Comparison of ENCODE assay signal across 8 mouse cellular contexts in genomic region chr11:102248630-102249230, GRCm38 (mm10). TPM values are rescaled to one million over a fixed set of nuclear protein-coding genes. Genes with fewer than 3 reads are reported as not detected.
DNase-seq lines count a peak whose midpoint lies in the region; ATAC-seq and TF ChIP-seq lines count a peak whose summit lies in the region.

Gene BC030867, plus strand, starts transcription at chr11:102248882.

- peak within 1 kb of the TSS; percentile 98 for H3K4me2 ChIP-seq in embryonic facial prominence, embryonic 15.5 days (replicated peaks)
- H3K4me2 ChIP-seq in limb, embryonic 14.5 days (replicated peaks; ENCODE audit: low read depth, low read length, severe bottlenecking): peak within 1 kb of the TSS; percentile 96
- peak within 1 kb of the TSS; percentile 98 for H3K4me2 ChIP-seq in midbrain, embryonic 16.5 days (ENCODE audit: low read length)

- ATAC-seq in embryonic facial prominence, embryonic 15.5 days (ENCODE audit: insufficient number of reproducible peaks, low FRiP score, low TSS enrichment, low read depth): 0 out of 2 replicates have a peak, but pooled peaks have one; percentile 29
- peak; percentile 67 for ATAC-seq in limb, embryonic 14.5 days (ENCODE audit: low FRiP score, low read depth)
- ATAC-seq in midbrain, embryonic 16.5 days: peak; percentile 57

- H3K27me3 ChIP-seq in embryonic facial prominence, embryonic 15.5 days: no peaks in the 10 kb centered on the region
- no peaks in the 10 kb centered on the region for H3K27me3 ChIP-seq in limb, embryonic 14.5 days (ENCODE audit: control insufficient read depth, insufficient read depth, low read length)
- H3K27me3 ChIP-seq in midbrain, embryonic 16.5 days (ENCODE audit: control insufficient read depth, insufficient read depth, low read depth, low read length): no peaks in the 10 kb centered on the region
- H3K27me3 ChIP-seq in spleen, adult 2 months (ENCODE audit: control insufficient read depth, insufficient read depth, low read length): no peaks in the 10 kb centered on the region

- H3K9ac ChIP-seq in embryonic facial prominence, embryonic 15.5 days: peak within 1 kb of the TSS; percentile 63
- H3K9ac ChIP-seq in limb, embryonic 14.5 days (ENCODE audit: low read depth, low read length, severe bottlenecking): peak within 1 kb of the TSS; percentile 64
- 0 out of 2 replicates have a peak within 1 kb of the TSS, but pooled peaks have one; percentile 5 for H3K9ac ChIP-seq in midbrain, embryonic 16.5 days (ENCODE audit: low read depth, low read length)

- DNase-seq in B cell, adult 2 months: peak; percentile 94 to 96
- DNase-seq in heart, adult 9 months (ENCODE audit: low spot score in 2 of 2): peak; percentile 73 to 91
- peak; percentile 94 for DNase-seq in kidney, adult 9 months
- peak; percentile 98 for DNase-seq in limb, embryonic 14.5 days (ENCODE audit: low spot score)
- peak; percentile 83 to 89 for DNase-seq in spleen, adult 2 months (ENCODE audit: low read depth in 1 of 2, low spot score in 2 of 2)

- peak within 1 kb of the TSS; percentile 64 for H3K4me3 ChIP-seq in bone marrow macrophage, adult 2 months (ENCODE audit: insufficient read depth, low read length)
- peak within 1 kb of the TSS; percentile 71 for H3K4me3 ChIP-seq in embryonic facial prominence, embryonic 15.5 days (replicated peaks)
- H3K4me3 ChIP-seq in limb, embryonic 14.5 days (replicated peaks; ENCODE audit: low read length): peak within 1 kb of the TSS; percentile 70
- peak within 1 kb of the TSS; percentile 48 for H3K4me3 ChIP-seq in midbrain, embryonic 16.5 days (ENCODE audit: low read depth, low read length)
- peak within 1 kb of the TSS; percentile 60; the same call in 1 of the 2 replicates for H3K4me3 ChIP-seq in spleen, adult 2 months (ENCODE audit: extremely low read depth, insufficient read depth, insufficient read length)

- no peaks in the 10 kb centered on the region for H3K9me3 ChIP-seq in embryonic facial prominence, embryonic 15.5 days (replicated peaks)
- no peaks in the 10 kb centered on the region for H3K9me3 ChIP-seq in limb, embryonic 14.5 days (ENCODE audit: control insufficient read depth, low read length)
- no peaks in the 10 kb centered on the region for H3K9me3 ChIP-seq in midbrain, embryonic 16.5 days (replicated peaks; ENCODE audit: control insufficient read depth, low read length, poor library complexity, severe bottlenecking)

- TF ChIP-seq CTCF in bone marrow macrophage, adult 2 months (IDR thresholded peaks at IDR 0.05; ENCODE audit: low read depth, low read length): peak; percentile 50; the same call in 1 of the 2 replicates
- TF ChIP-seq CTCF in spleen, adult 2 months (IDR thresholded peaks at IDR 0.05; ENCODE audit: extremely low read depth, insufficient read depth, insufficient read length, insufficient replicate concordance): peak; percentile 90

- TF ChIP-seq POLR2A in bone marrow macrophage, adult 2 months (IDR thresholded peaks at IDR 0.05; ENCODE audit: borderline replicate concordance, low read depth, low read length): no peak
- TF ChIP-seq POLR2A in limb, embryonic 14.5 days (IDR thresholded peaks at IDR 0.05; ENCODE audit: borderline replicate concordance, extremely low read depth, insufficient read depth, insufficient read length): peak; percentile 22; the same call in 1 of the 2 replicates
- no peak for TF ChIP-seq POLR2A in spleen, adult 2 months (IDR thresholded peaks at IDR 0.05; ENCODE audit: low read depth, low read length)

- 0% methylated on average over 41 of the region's 41 CpGs for WGBS in embryonic facial prominence, embryonic 15.5 days
- 0% methylated on average over 38 of the region's 41 CpGs for WGBS in limb, embryonic 14.5 days
- under 1% methylated on average over 41 of the region's 41 CpGs for WGBS in midbrain, embryonic 16.5 days
- WGBS in spleen, adult 2 months: 0% methylated on average over 41 of the region's 41 CpGs

- H3K36me3 ChIP-seq in embryonic facial prominence, embryonic 15.5 days: no peaks in the 10 kb centered on the region
- H3K36me3 ChIP-seq in limb, embryonic 14.5 days (ENCODE audit: control insufficient read depth, insufficient read depth, low read length): peaks cover 10% of the 10 kb centered on the region; the same call in 1 of the 2 replicates
- no peaks in the 10 kb centered on the region for H3K36me3 ChIP-seq in midbrain, embryonic 16.5 days (ENCODE audit: control insufficient read depth, insufficient read depth, low read length)
- H3K36me3 ChIP-seq in spleen, adult 2 months (ENCODE audit: control insufficient read depth, insufficient read depth, low read length): no peaks in the 10 kb centered on the region

- peaks cover 16% of the 10 kb centered on the region for H3K4me1 ChIP-seq in bone marrow macrophage, adult 2 months (ENCODE audit: control insufficient read depth, insufficient read depth, low read length)
- H3K4me1 ChIP-seq in embryonic facial prominence, embryonic 15.5 days: peaks cover 34% of the 10 kb centered on the region
- H3K4me1 ChIP-seq in limb, embryonic 14.5 days (ENCODE audit: control insufficient read depth, insufficient read depth, low read length): peaks cover 19% of the 10 kb centered on the region; the same call in 1 of the 2 replicates
- peaks cover 14% of the 10 kb centered on the region for H3K4me1 ChIP-seq in midbrain, embryonic 16.5 days (ENCODE audit: control insufficient read depth, insufficient read depth, low read length)
- H3K4me1 ChIP-seq in spleen, adult 2 months (ENCODE audit: control insufficient read depth, insufficient read depth, insufficient read length): peaks cover 4% of the 10 kb centered on the region; the same call in 1 of the 2 replicates

- peak within 1 kb of the TSS; percentile 11 for H3K27ac ChIP-seq in bone marrow macrophage, adult 2 months (ENCODE audit: insufficient read depth, low read depth, low read length)
- H3K27ac ChIP-seq in embryonic facial prominence, embryonic 15.5 days (replicated peaks): peak within 1 kb of the TSS; percentile 51; the same call in 1 of the 2 replicates
- H3K27ac ChIP-seq in limb, embryonic 14.5 days (replicated peaks; ENCODE audit: low read depth, low read length): no peak within 1 kb of the TSS
- no peak within 1 kb of the TSS for H3K27ac ChIP-seq in midbrain, embryonic 16.5 days (ENCODE audit: low read length)
- H3K27ac ChIP-seq in spleen, adult 2 months (ENCODE audit: insufficient read depth, low read length): no peak within 1 kb of the TSS

RNA-seq across cellular contexts. Expression of gene BC030867, which starts in this region (rescaled TPM):
- polyA plus RNA-seq in bone marrow macrophage, adult 2 months (2012; ENCODE audit: insufficient read depth, insufficient read length, missing spikeins): 6.3 and 7.2 TPM in 2 replicates
- 13.6 and 16.0 TPM in 2 replicates for polyA plus RNA-seq in embryonic facial prominence, embryonic 15.5 days (2015; fragmentation: Nextera tagmentation; extraction: Ambion mirVana)
- polyA plus RNA-seq in limb, embryonic 14.5 days (2012; rRNA removed): 14.2 and 15.4 TPM in 2 replicates
- polyA plus RNA-seq in limb, embryonic 14.5 days (2014; fragmentation: Nextera tagmentation; extraction: Ambion mirVana): 11.8 and 11.9 TPM in 2 replicates
- polyA plus RNA-seq in midbrain, embryonic 16.5 days (2015; fragmentation: Nextera tagmentation; extraction: Ambion mirVana): 1.6 and 1.8 TPM in 2 replicates
- polyA plus RNA-seq in spleen, adult 2 months (2012; rRNA removed): 1.9 and 4.5 TPM in 2 replicates

Comparison
In these comparisons a context has a peak if more than half of its experiments do, and no peak if none do; other contexts are left out.
1. H3K27ac ChIP-seq: peak in bone marrow macrophage, adult 2 months (single experiment) and embryonic facial prominence, embryonic 15.5 days (single experiment); none in limb, embryonic 14.5 days (single experiment), midbrain, embryonic 16.5 days (single experiment) and spleen, adult 2 months (single experiment).
2. H3K9ac ChIP-seq: peak in every context shown above with its lines; median percentile 64 in limb, embryonic 14.5 days; 63 in embryonic facial prominence, embryonic 15.5 days; 5 in midbrain, embryonic 16.5 days.
3. Peak in every context shown above with its lines, with median percentiles within 50 percentile points of each other: DNase-seq, H3K4me3 ChIP-seq, ATAC-seq and H3K4me2 ChIP-seq.